Mouse (Mus musculus) cortical plate, adult 2 months (tissue): ENCODE measurements at regions not wholly inside any gene's neighbourhood (a gene's known extent, or its start where the extent isn't known, plus 50 kb on each side); places are given as distances from the start of the nearest gene placed in this dataset.

Experiments used
- CTCF ChIP-seq: fragments of 200-500 bp; IDR thresholded peaks from 2 replicates; pipeline ENCODE4 v1.5.1; 2011; ENCODE audit warnings: mild to moderate bottlenecking, control low read depth, low read length; ENCODE audit not compliant: insufficient read depth; ENCODE audit errors: extremely low read depth
- POLR2A ChIP-seq: fragments of 200-500 bp; IDR thresholded peaks from 2 replicates; pipeline ENCODE4 v1.6.1; 2011; ENCODE audit warnings: mild to moderate bottlenecking, low read length, control low read depth; ENCODE audit not compliant: insufficient read depth; ENCODE audit errors: extremely low read depth

DNA sequence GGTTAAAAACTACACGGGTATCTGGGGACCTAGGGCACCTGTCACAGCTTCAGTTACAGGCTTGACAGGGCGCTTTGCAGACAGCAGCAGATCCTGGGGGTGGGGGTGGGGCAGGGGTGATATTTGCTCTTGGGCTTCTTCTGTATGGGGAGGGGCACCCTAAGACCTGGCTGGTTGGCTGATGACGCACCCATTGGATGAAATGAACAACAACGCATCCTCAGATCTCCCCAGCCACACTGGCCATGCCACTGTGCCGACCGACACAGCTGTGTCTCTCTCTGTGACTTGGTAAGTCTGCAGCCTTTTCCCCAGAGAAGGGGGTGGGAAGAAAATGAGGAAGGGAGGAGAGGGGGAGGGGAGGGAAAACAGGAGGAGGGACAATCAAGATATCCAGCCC, 114.3 kb downstream of the Tfap2c start:
- TF ChIP-seq POLR2A: no peak
- no peak for TF ChIP-seq CTCF
